Mouse (Mus musculus) testis, adult 2 months (tissue): ENCODE measurements around the gene C1galt1c1. TPM values are rescaled to one million over a fixed set of nuclear protein-coding genes. Genes with fewer than 3 reads are reported as not detected.

Experiments
- H3K27ac ChIP-seq: fragments of 200-500 bp; 2 replicates; pipeline ENCODE4 v1.5.1; 2012; ENCODE audit warnings: low read depth, low read length; ENCODE audit not compliant: control insufficient read depth, insufficient read depth
- H3K27me3 ChIP-seq: fragments of 200-500 bp; 2 replicates; pipeline ENCODE4 v1.6.1; 2012; ENCODE audit warnings: mild to moderate bottlenecking, low read length, moderate library complexity; ENCODE audit not compliant: control insufficient read depth, insufficient read depth
- H3K36me3 ChIP-seq: fragments of 200-500 bp; 2 replicates; pipeline ENCODE4 v1.6.1; 2012; ENCODE audit warnings: mild to moderate bottlenecking, low read length; ENCODE audit not compliant: control insufficient read depth, insufficient read depth
- H3K4me1 ChIP-seq: fragments of 200-500 bp; 2 replicates; pipeline ENCODE4 v1.6.1; 2012; ENCODE audit warnings: low read length; ENCODE audit not compliant: control insufficient read depth, insufficient read depth
- H3K4me3 ChIP-seq: fragments of 200-500 bp; 2 replicates; pipeline ENCODE4 v1.5.1; 2012; ENCODE audit warnings: low read depth, mild to moderate bottlenecking, low read length, moderate library complexity, mixed read lengths; ENCODE audit not compliant: control insufficient read depth
- CTCF ChIP-seq: fragments of 200-500 bp; IDR thresholded peaks from 2 replicates; pipeline ENCODE4 v1.5.1; 2012; ENCODE audit warnings: low read depth, mild to moderate bottlenecking, inconsistent platforms, low read length, moderate library complexity; ENCODE audit not compliant: control insufficient read depth, insufficient read depth, insufficient replicate concordance
- POLR2A ChIP-seq: fragments of 200-500 bp; IDR thresholded peaks from 2 replicates; pipeline ENCODE4 v1.6.1; 2012; ENCODE audit warnings: low read depth, mild to moderate bottlenecking, inconsistent platforms, low read length, moderate library complexity; ENCODE audit not compliant: control insufficient read depth
- polyA plus RNA-seq: library from polyadenylated mRNA; depleted of rRNA; stranded (reverse); fragments of >200 nt; gene quantifications from 2 replicates; pipeline ENCODE4 v1.2.3, GENCODE M21; 2012; rRNA removed

C1galt1c1 gene
- 1.3 and 1.7 TPM in 2 replicates for polyA plus RNA-seq

DNA sequence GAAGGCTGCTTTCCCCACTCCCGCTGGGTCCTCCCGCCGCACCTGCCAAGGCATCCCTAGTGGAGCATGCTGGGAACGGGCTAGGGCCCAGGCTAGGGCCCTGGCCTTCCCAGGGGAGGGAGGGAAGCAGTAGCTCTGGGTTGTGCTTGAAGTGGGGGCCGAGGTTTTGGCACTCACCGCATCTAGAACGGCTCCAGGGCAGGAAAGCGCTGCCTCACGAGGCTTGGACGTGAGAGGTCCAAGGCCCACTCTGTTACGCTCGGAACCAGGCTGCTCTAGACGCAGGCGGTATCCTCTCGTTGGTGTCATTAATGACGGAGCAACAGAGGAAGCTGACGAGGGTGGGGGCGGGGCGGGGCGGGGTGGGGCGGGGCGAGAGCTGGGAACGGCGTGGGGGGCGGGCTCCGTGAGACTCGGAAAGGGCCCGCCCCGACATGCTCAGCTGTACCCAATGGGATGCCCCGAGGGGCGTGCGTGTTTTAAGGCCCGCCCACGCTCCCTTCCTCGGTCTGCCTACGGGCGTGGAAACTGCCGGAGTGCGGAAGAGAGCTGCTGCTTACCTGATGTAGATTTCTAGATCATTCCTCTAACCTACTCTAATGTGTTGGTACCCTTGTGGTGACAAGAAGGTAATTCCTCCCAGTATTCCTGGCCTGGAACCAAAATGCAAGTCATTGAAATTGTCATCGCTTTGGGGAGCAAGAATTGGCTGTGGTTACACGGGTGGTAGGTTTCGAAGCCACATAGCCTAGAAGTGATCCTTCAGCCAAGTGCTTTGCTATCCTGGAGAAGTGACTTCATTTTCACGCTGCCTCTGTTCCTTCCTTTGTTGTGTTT lies at the start of gene C1galt1c1:
TSS of gene C1galt1c1 (minus strand) at position 287 of the 837 bp plus-strand sequence.
- TF ChIP-seq POLR2A (0 out of 2 replicates have a peak, but pooled peaks have one; percentile 68), CTCF (no peak)
- Histone ChIP-seq H3K4me1 (no peaks in the 10 kb centered on the region), H3K27ac (peak within 1 kb of the TSS; percentile 95), H3K4me3 (peak within 1 kb of the TSS; percentile 96), H3K27me3 (no peaks in the 10 kb centered on the region), H3K36me3 (no peaks in the 10 kb centered on the region)

DNA sequence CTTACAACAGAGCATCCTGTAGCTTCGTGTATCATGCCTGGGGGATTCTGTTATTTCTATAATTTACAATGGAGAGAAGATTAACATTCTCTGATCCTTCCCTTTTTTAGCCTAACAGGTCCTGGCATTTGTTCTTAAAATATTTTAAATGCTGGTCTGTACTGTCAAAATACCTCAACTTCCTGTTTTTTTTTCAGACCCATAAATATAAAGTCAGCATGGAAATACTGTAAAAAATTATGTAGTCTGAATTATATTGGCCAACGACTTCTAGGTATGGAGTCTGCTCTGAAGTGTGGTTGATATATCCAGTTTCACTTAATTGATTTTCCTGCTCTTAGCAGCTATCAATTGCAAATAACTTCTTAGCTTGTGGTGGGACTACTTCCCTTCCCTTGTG lies 47.1 kb upstream of the C1galt1c1 start:
- Histone ChIP-seq H3K27ac (no peak overlapping the region), H3K4me1 (no peaks in the 10 kb centered on the region), H3K4me3 (no peak overlapping the region), H3K36me3 (no peaks in the 10 kb centered on the region), H3K27me3 (no peaks in the 10 kb centered on the region)
- TF ChIP-seq POLR2A: no peak
- no peak for TF ChIP-seq CTCF

DNA sequence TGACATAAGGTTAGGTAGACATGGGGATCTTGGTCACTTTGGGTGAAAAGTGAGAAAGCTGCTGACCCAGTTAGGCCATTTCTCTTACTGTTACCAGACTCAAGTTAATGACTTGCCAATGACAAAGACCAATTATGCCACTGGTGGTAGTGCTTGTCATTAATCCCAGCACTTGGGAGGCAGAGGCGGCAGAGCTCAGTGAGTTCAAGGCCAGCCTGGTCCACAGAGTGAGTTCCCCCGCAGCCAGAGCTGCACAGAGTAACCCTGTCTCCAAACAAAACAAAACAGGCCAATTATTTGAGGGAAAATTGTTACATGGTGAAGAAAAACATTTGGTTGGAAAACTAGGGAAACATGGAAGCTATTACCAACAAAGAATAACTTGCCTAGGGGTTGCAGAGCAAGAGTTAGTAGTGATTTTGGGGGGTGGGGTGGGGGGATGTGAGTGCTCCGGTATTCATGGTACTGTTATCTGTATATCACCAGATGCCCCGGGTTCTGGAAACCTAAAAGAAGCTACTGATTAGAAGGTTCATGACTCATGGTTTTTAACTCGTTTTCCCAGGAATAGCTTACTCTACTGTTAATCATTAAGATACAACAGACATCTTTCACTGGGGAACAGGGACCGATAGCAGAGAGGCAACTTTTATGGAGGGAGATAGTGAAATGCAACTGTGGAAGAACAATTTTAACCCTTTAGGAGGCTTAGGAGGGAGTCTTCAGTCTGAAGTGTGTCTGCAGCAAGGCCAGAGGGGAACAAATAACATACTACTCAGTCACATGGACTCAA lies 34.4 kb upstream of the C1galt1c1 start:
- no peak for TF ChIP-seq POLR2A
- TF ChIP-seq CTCF: no peak
- H3K27me3 ChIP-seq: no peaks in the 10 kb centered on the region
- H3K27ac ChIP-seq: no peak overlapping the region
- H3K36me3 ChIP-seq: no peaks in the 10 kb centered on the region
- H3K4me3 ChIP-seq: no peak overlapping the region
- H3K4me1 ChIP-seq: no peaks in the 10 kb centered on the region

DNA sequence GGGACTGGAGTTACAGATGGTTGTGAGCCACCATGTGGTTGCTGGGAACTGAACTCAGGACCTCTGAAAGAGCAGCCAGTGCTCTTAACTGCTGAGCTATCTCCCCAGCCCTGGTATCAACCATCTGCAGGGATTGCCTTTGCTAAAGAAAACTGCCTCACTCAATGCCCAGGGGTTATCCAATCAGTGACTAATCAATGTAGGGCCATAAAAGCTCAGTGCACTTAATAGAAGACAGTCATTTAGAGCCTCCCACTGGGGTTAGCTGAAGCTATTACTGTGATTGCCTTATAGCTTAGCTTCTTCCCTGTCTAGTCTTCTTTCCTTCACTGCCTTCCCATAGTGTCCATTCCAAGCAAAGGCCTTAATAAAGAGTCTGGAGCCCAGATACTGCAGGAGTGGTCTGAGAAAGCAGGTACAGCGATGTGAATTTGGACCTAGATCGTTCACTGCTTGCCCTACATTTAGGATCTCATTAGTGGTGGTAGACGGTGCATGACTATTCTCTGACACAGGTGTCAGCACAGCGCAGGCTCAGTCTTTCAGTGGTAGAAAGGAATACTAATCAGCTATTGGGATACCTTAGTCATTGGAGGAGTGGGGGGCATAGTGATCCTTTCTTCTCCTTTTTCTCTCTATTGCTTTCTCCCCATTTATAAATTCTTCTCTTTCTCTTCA lies 21.5 kb upstream of the C1galt1c1 start:
- Histone ChIP-seq H3K4me3 (no peak overlapping the region), H3K4me1 (no peaks in the 10 kb centered on the region), H3K27ac (no peak overlapping the region), H3K36me3 (no peaks in the 10 kb centered on the region), H3K27me3 (no peaks in the 10 kb centered on the region)
- no peak for TF ChIP-seq POLR2A
- no peak for TF ChIP-seq CTCF

DNA sequence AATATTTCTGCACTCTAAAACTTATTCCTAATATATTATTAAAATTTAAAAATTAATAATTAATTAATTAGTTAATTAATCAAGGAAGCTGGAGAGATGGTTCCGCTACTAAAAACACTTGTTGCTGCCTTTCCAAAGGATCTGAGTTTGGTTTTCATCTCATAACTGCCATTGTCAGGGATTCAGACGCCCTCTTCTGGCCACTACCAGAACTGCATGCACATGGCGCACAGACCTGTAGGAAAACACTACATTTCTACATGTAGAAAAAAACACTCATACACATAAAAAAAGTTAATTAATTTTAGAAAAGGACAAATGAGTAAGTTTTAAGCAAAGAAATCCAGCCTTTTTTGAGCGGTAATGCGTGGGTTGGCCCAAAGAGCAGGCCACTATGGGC lies 19.8 kb upstream of the C1galt1c1 start:
- Histone ChIP-seq H3K27me3 (no peaks in the 10 kb centered on the region), H3K27ac (no peak overlapping the region), H3K4me3 (no peak overlapping the region), H3K36me3 (no peaks in the 10 kb centered on the region), H3K4me1 (no peaks in the 10 kb centered on the region)
- TF ChIP-seq POLR2A: no peak
- peak; percentile 43; the same call in 1 of the 2 replicates for TF ChIP-seq CTCF

DNA sequence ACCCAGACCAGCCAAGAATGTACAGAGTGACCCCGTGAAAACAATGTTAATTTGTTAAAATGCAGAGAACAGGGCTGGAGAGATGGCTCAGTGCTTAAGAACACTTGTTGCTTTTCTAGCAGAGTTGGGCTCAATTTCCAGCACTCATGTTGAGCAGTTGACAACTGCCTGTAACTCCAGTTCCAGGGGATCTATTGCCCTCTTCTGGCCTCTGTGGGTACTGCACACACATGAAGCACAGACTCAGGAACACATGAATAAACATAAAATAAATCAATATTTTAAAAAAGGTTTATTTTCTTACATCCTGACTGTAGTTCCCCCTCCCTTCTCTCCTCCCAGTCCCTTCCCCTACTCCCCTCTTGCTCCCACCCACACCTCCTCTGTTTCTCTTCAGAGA lies 18.3 kb upstream of the C1galt1c1 start:
- Histone ChIP-seq H3K27me3 (no peaks in the 10 kb centered on the region), H3K4me1 (no peaks in the 10 kb centered on the region), H3K36me3 (no peaks in the 10 kb centered on the region), H3K4me3 (no peak overlapping the region), H3K27ac (no peak overlapping the region)
- no peak for TF ChIP-seq CTCF
- no peak for TF ChIP-seq POLR2A

DNA sequence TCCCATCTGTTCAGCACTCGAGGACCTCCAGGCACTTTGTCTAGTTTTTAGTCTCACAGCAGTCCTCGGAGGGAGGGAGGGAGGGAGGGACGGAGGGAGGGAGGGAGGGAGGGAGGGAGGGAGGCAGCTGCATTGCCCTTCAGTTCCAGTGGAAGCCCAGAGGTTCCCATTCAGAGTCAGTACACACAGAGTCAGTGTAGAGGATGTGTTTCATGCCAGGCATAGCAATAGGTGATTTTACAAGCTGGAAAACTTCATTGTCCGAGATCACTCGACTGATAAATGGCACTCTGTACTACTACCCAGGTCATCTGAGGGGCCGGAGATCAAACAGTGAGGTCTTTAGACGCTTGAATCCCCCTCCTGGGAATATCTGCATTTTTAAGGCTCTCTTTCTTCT lies 16.3 kb upstream of the C1galt1c1 start:
- Histone ChIP-seq H3K27ac (no peak overlapping the region), H3K27me3 (no peaks in the 10 kb centered on the region), H3K4me1 (no peaks in the 10 kb centered on the region), H3K4me3 (no peak overlapping the region), H3K36me3 (no peaks in the 10 kb centered on the region)
- TF ChIP-seq POLR2A: no peak
- no peak for TF ChIP-seq CTCF
